Mouse (Mus musculus): ENCODE results near the gene Pnma1.

DNA sequence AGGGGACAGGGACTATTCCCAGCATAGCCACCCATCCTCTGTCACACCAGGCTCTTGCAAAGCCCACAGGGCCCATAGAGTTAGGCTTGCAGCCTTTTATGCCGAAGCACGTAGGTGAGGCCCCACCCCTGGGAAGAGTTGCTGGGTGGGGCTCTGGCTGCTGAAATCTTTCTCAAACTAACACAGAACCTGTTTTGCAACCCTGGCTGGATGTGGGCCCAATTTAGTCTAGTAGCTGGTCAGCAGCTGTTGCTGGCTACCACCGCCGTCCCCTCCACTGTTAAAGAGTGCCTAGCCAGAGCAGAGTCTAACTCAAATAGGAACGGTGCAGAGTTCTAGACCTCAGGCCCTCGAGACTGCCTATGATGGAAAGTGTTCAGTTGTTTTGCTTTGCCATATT lies 26.6 kb upstream of the Pnma1 start:
- TF ChIP-seq CTCF (IDR thresholded peaks at IDR 0.05; ENCODE audit: control insufficient read depth, insufficient read depth, low read length) (no peak), POLR2A (IDR thresholded peaks at IDR 0.05; ENCODE audit: borderline replicate concordance, control insufficient read depth, low read depth, low read length) (no peak)
